Mouse (Mus musculus) spleen, adult 10 weeks (tissue): ENCODE measurements around the gene Rtf1. TPM values are rescaled to one million over a fixed set of nuclear protein-coding genes. Genes with fewer than 3 reads are reported as not detected.

ENCODE experiments used
- polyA plus RNA-seq: library from polyadenylated mRNA; stranded (reverse); fragments of 350-450 nt; fragmentation: Illumina TruSeq; extraction: RNeasy Lipid Tissue Mini Kit (QIAGEN cat#74804); gene quantifications from one replicate; pipeline ENCODE4 v1.2.3, GENCODE M21; 2015; ENCODE audit warnings: low replicate concordance; ENCODE audit not compliant: insufficient read depth

Rtf1 gene
- polyA plus RNA-seq: 38.2 TPM

DNA sequence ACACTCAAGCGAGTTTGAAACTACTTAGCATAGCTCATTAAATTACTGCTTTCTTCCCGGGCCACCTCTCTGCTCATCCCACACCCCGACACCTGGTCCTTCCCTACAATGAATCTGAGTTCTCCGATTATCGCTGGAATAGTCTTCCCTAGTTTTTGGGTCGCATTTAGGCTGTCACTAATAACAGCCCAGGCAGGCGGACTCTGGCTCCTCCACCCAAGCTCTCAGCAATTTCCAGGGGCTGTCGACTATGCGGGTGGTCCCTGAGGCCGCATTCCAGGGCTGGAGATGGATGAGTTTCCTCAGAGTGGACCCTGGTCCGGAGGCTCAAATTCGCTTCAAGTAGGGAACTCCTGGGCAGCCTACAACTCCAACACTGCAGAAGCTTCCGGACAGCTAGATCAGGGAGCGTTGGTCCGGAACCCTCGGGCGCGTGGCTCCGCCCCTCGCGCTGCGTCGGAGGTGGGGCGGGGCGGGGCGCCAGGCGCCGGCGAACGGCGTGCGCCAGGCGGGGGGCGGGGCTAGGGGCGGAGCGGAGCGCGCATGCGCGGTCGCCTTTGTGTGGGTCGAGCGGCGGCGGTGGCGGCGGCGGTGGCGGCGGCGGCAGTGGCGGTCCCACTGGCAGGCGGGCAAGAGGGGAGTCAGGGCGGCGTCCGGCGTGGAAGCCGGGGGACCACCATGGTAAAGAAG is at the start of gene Rtf1:
Gene Rtf1 (plus strand): TSS at position 544 of the 690 bp plus-strand sequence.

DNA sequence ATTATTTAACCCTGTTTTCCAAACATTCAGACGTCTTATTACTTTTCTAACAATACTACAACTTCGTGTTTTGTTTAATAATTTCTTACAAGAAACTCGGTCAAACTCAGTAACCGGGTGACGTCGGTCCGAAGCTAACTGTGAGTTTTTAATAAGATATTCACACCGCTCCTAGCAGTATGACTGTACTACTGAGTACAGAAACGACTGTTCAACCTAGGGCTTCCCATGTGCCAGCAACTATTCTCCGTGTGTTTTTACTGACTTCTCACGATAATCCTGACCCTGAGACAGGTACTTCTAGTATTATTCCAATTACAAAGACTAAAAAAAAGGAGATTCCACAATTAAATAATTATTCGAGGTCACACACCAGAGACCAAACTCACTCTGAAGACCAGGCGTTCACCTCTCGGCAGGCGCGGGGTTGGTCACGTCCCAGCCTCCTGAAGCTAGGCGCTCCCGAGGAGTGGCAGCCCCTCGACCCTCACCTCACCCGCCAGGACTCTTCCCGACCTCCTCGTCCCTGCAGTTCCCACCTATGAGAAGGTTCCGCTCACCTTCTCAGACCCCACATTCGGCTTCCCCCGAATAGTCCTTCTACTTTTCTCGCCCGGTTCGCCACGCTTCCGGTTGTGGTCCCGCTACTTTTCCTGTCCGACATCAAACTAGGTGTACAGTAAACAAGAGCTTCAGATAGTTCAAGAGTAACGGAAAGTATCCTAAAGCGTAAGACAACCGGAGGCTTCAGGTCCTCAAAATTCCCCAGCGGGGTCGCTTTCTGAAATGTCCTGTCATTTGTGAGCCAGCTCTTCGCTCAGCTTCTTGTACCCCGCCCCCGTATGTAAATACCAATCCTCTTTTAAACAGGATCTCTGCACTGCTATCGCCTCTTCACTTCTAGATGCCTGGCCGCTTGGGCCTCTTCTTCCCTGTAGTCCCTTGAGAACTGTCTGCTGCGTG is 12.4 kb upstream of the Rtf1 start, which contains the start of gene Ndufaf1:
Gene Ndufaf1 (minus strand): TSS at position 608 of the 963 bp plus-strand sequence.

DNA sequence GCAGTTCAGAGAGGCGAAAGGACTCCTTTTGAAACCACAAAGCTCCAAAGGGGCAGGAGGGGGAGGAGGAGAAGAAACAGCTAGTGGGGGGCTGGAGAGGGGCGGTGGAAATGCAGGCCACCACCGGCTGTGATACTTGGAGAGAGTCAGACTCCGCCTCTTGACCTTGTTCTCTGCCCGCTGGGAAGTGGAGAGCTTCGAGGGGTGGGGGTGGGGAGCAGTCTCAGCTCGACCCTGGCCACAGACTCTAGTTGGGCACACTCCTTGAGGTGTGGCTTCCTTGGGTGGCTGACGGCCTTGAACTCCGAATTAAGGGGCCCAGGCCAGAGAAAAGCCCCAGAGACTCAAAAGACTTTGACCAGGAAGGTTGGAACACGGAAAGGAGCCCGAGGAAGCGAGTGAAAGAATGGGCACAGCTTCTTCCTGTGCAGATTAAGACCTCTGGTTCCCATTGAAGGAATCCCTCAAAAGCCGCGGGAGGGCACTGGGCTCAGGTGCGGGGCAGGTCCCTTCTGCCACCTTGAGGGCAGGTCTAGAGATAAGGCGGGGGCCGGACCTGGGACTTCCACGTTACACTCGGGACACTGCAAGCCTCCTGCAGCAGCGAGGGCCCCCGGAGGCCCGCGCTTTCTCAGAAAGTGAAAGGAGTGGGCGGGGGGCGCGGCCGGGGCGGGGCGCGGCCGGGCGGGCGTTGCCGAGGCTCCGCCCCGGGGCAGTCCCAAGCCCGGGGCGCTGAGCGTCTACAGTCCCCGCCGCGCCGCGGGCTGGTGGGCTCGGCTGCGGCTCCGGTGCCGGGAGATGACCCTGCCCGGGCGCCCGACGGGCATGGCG is 66.9 kb downstream of the Rtf1 start, which contains the start of gene Itpka:
Gene Itpka (plus strand): TSS at position 757 of the 831 bp plus-strand sequence.

DNA sequence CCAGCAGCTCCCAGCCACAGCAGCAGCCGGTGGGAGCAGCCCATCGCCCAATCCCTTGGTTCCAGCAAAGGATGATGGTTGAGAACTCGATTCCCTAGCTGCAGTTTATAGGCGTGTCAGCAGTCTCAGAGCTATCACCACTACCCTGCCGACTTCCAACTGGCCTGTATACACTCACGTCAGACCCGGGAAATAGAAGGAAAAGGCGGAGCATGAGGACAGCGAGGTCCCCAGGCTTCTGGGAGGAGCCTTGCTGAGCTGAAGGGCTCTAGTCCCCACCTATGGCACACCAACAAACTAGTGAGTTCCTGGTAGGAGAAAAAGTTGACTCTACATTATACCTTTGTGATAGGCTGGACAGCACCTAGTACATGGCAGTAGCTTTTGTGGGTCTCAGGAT is 85.4 kb downstream of the Rtf1 start, which contains the start of gene Ltk:
Gene Ltk (minus strand): TSS at position 181 of the 400 bp plus-strand sequence.

Other genes with a start within 250 kb of the Rtf1 start
- 29.0 TPM for gene Ino80, start 197.4 kb upstream of the Rtf1 start, polyA plus RNA-seq
- 0.28 TPM for gene Exd1, start 127.4 kb upstream of the Rtf1 start, polyA plus RNA-seq
- gene Chp1, start 127.4 kb upstream of the Rtf1 start, polyA plus RNA-seq: 115 TPM
- 29.6 TPM for gene Nusap1, start 56.8 kb upstream of the Rtf1 start, polyA plus RNA-seq
- gene Oip5, start 56.6 kb upstream of the Rtf1 start, polyA plus RNA-seq: 6.9 TPM
- gene Ndufaf1, start 12.2 kb upstream of the Rtf1 start, polyA plus RNA-seq: 35.7 TPM
- gene Itpka, start 67.3 kb downstream of the Rtf1 start, polyA plus RNA-seq: 0.12 TPM
- 4.1 TPM for gene Ltk, start 85.4 kb downstream of the Rtf1 start, polyA plus RNA-seq
- gene Rpap1, start 112.5 kb downstream of the Rtf1 start, polyA plus RNA-seq: 14.4 TPM
- 1.5 TPM for gene Tyro3, start 122.7 kb downstream of the Rtf1 start, polyA plus RNA-seq
- gene Mga, start 222.2 kb downstream of the Rtf1 start, polyA plus RNA-seq: 67.2 TPM